Mouse (Mus musculus): Measurements from ENCODE around the gene Pkmyt1.
"Not testable (repeated sequence)": the region's sequence is repeated elsewhere in the genome, so short reads cannot be mapped to it uniquely, and the experiment has no call there.

The Pkmyt1 gene

DNA sequence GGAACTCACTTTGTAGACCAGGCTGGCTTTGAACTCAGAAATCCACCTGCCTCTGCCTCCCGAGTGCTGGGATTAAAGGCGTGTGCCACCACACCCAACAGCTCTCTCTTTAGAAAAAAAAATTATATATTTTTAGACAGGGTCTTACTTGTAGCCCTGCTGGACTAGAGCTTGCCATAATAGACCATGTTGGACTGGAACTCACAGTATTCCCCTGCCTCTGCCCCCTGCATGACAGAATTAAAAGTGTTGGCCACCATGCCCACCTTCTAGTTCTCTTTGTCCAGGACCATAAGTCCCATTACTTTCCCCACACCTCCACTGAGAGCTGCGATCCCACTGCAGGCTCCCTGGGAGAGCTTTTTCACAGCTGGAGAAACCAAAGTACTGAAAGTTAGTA lies 21.3 kb downstream of the Pkmyt1 start:
- no peak for DNase-seq (ENCODE audit: low spot score)

DNA sequence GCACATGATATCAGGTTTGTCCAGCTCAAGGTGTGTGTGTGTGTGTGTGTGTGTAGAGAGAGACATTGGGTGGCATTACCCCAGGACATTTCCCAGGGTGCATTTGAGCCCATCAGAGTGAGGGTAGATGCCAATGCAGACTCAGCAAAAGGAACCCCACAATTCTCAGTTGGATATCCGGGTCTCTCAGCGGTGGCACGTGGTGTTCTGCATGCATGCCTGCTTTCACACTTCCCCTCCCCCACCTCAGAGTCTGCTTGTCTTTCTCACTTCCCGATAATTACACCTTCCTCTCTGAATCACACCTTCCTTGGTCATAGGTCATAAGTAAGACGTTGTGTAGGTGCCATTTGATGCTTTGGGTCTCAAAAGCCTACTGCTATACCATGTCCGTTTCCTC lies 21.9 kb downstream of the Pkmyt1 start:
- DNase-seq (ENCODE audit: low spot score) = no peak

DNA sequence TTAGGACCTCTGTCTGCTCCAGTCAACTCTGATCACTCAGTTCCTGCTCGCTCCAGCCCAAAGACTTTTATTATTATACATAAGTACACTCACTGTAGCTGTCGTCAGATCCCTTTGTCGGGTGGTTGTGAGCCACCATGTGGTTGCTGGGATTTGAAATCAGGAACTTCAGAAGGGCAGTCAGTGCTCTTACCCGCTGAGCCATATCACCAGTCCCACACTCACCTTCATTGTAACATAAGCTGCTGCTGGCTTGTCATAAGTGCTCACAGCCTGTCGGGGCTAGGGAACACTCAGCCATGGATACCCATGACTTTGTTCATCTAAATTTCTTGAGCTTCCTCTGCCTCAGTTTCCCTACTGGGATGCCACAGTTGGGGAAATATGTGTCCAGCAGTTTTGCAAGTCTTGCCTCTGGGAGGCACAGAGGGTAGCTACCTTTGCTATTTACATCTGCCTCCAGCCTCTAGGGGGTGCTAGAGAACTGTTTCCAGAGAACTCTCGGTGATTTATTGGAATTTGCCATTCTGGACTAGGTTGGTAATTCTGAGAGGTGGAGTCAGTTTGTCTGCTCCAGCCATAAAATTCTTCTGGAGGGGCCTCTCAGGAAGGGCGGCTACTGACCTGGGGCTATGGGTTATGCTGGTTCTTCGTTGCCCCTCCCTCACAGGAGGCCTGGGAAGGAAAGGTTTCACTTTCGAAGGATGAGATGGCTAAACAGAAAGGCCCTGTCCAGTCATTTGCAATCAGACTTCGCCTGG lies 22.7 kb downstream of the Pkmyt1 start:
- DNase-seq (ENCODE audit: low spot score) = peak; percentile 66

DNA sequence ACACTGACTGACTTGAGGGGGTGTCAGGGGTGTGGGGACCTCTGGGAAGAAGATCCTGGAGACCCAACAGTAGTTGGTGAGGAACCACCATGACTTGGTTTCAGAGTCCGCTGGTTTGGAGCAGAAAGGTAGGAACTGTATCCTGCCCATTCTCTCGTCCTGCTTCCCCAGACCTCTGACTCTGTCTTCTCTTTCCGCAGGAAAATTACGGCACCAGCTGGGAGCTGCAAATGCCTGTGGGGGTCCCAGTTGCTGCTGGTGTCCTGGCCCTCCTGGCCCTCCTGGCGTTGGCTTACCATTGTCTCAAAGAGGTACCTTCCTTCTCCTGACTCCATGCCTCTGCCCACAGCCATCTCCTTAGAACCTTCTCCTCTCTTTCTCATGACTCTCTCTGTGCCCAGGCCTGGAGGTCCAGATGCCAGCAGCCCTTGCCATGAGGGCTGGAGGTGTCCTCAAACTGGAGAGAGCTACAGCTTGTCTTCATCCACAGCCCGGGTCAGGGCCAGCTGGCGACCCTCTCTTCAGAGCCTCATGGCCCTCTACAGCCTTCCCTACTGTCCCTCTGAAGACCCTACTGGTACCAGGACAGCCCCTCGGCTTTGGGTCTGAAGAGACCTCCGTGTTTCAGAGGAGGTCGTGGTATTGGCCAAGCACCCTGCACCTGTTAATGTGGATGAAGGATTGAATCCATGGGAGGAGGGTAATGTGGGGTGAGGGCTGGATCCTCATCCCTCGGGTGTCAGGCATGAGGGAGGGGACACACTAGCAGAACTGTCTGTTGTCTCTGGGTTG lies 23.5 kb downstream of the Pkmyt1 start:
- no peak for DNase-seq (ENCODE audit: low spot score)

DNA sequence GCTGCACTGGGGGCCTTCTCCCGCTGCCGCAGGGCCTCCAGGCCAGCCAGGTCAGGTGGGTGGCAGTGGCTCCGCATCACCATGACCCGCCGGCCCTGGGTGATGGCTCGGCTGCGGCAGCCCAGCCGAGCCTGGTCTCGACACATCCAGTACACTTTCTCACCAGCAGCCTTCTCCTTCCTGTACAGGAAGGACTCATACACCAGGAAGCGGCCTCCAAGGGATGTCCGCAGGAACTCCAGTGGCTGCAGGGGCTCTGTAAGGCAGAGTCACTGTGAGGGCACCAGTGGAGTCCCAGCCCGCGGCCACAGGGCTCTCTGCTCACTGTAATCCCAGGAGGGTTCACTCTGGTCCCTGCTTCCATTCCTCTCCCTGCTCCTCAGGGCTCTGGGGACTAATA lies 29.6 kb downstream of the Pkmyt1 start:
- no peak for DNase-seq (ENCODE audit: low spot score)

DNA sequence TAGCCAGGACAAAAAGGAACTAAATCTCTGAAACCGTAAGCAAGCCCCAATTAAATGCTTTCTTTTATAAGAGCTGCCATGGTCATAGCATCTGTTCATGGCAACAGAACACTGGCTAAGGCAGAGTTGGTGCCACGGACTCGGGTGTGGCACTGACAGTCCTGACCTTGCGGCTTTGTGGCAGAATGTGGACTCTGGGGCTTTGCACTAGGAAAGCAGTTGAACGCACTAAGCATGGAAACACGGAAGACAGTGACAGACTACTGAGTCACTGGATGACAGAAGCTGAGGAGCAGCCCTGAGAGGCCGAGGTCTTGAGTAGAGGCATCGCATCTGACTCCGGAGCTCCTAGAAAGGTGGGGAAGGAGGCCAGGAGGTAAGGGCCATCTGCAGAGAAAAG lies 31.4 kb downstream of the Pkmyt1 start:
- DNase-seq (ENCODE audit: low spot score) = no peak

DNA sequence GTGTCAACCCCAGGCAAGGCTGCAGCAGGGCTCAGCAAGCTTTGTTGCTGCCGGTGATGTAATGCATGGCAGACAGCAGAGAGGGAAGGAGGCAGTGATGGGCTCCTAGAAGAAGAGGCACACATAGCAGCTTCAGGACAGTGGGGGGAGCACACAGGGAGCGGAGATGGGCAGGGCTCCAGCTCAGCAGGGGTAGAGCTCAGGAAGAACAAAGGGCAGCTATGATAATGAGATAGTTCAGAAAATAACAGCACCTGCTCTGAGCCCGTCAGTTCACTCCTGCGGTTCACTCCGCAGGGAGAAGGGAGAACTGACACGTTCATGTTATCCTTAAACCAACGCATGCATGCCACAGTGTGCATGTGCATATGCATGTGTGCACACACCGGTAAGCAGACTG lies 32.7 kb downstream of the Pkmyt1 start:
- no peak for DNase-seq (ENCODE audit: low spot score)

DNA sequence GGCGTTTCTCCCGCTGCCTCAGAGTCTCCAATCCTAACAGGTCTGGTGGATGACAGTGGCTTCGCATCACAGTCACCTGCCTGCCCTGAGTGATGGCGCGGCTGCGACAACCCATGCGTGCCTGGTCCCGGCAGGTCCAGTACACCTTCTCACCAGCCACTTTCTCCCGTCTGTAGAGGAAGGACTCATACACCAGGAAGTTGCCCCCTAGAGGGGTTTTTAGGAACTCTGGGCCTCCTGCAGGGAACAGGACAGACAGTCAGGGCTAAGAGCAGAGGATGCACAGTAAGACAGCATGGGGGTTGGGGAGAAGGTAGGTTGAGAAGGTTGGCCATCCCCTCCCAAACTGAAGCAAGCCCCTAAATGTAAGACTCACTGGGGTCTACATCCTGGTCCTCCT lies 34.1 kb downstream of the Pkmyt1 start:
- no peak for DNase-seq (ENCODE audit: low spot score)

DNA sequence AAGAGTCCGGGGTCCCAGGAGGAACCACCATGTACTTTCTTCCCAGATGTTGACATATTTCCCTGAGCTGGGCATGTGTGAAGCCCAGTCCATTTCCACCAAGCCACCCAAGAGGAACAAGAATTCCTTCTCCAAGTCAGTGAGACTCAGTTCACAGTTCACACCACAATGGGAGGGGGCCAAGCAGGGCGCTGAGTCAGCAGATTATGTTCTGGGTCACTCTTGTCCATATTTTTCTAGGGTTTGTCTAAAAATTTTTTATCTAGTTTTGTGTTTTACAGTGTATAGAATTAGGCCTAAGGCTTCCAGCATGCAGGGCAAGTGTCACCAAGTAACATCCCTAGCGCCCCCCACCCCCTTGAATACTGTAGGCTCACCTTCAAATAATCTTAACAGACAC lies 35.0 kb downstream of the Pkmyt1 start:
- DNase-seq (ENCODE audit: low spot score) = no peak

DNA sequence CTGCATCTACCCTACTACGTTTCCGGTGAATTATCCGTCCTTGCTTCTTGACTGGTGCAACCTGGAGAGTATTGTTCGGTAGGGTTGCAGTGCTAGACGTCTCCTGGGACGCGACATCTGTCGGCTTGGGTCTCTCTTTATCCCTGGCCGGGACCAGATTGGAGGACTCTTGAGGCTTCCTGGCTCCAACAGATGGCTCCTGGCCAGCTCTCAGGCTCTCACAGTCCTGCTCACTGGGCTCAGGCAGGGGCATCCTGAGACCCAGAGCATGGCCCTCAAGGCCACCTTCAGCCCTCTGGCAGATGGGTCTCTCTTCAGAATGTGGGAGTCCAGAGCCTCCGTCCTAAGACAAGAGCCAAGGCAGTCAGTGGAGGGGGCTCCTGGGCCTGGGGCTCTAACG lies 36.8 kb downstream of the Pkmyt1 start:
- DNase-seq (ENCODE audit: low spot score) = no peak

DNA sequence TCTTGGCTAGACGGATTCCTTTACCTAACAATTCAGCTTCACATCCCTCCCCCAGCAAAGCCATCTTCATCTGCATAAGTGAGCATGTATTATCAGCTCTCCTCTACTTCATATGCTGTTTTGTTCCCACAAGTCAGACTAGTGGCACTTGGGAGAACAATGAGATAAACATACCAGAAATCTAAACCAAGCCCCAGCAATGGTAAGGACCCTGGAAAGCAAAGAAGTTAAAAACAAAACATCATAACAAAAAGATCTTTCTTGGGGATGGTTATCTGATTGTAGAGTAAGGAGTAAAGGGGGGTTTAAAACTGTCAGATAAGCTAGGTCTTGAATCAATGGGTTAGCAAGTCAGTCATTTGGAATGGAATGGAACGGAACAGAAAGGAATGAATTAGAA lies 44.4 kb downstream of the Pkmyt1 start:
- no peak for DNase-seq (ENCODE audit: low spot score)

DNA sequence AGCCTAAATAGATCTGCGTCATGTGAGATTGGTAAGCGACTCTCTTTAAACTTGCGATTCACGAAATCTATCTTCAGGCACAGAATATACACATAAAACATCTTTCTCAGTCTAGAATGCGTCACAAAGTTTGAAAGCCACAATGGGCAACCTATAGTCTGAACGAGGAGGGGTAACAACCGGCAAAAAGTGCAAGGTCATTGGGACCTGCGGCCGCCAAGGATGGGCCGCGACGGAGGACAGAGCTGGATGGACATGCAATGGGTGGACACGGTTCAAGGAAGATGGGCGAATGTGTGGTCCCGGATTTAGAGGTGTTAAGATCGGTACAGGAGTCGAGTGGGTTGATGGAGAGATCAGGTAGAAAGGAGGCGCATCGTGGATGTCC lies 44.8 kb downstream of the Pkmyt1 start:
- no peak for DNase-seq (ENCODE audit: low spot score)

DNA sequence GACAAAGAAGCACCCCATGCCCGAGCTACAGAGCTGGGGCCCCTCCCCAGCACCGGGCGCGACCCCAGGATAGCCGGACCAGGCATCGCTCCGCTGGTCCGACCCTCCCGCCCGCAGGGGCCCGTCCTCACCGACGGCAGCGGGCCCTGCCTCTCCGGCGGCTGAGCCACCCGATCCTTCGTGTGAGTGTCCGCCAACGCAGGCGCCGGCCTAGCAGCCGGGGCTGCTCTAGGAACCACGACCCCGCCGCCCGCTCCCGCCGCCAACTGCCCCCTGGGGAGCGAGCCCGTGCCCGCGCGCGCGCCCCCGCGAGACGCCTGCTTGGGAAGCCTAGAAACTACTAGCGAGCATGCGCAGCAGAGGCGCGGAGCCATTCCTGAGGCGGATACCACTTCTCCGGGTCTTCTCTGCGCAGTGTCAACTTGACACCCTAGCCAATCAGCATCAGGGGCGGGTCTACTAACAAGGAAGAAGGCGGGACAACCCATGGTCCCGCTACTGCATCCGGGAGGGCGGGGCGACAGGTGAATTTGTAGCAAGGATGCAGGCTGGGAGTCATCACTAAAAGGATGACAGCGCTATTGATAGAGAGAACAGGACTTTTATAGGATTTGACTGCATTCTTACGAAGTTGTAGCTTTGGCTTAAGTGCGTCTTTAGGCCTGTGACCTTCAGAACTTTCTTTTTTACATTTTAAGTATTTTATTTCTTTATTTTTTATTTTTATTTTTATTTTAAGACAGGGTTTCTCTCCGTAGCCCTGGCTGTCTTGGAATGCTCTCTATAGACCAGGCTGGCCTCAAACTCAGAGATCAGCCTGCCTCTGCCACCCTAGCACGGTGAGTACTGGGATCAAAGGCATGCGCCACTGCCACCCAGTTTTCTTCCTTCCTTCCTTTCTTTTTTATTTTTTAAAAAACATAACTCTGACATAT lies 45.4 kb downstream of the Pkmyt1 start, which contains the start of gene Flywch1:
Gene Flywch1 (minus strand): TSS at position 319 of the 935 bp plus-strand sequence.
- DNase-seq (ENCODE audit: low spot score) = peak; percentile 97

DNA sequence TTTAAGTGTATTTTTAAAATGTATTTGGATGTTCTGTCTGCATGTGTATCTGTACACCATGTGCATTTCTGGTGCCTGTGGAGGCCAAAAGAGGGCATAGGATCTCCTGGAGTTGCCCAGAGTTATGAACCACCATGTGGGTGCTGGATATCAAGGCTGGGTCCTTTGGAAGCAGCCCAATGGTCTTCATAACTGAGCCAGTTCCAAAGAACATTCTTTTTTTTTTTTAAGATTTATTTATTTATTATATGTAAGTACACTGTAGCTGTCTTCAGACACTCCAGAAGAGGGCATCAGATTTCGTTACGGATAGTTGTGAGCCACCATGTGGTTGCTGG lies 46.1 kb downstream of the Pkmyt1 start:
- not testable (repeated sequence) for DNase-seq (ENCODE audit: low spot score)

DNA sequence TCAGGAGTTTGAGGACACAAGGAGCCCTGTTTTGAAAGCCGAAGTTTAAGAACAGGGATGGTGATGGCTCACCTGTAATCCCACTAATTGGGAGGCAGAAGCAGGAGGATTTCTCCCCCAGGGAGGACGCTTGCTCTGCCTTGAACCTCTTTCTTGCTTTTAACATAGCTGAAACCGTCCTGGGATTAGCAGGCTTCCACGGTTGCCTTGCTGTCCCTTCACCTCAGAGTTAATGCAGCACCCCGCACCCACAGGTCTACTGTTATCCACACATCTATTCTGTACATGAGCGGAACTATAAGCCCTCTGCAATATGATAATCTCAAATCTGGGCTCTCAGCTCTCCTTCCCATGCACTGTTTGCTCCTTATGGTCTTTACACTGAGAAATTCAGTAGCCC lies 47.5 kb downstream of the Pkmyt1 start:
- DNase-seq (ENCODE audit: low spot score) = no peak

DNA sequence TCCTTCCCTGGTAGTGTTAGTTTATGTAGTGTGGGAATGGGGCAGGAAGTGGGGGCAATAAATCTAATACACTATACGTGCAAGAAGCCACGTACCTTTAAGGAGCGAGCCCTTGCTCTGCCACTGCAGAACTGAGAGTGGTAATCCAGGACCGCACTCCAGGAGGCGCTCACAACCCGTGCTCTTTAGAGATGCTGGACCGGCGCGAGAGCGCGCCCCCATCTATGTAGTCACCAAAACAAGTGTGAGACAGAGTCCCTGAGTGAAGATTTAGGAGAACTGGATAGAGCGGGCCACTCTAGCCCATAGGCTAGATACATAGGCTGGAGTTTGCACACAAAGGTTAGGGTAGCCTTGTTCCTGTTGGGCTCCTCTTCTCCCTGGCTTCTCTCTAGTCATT lies 48.0 kb downstream of the Pkmyt1 start:
- peak; percentile 86 for DNase-seq (ENCODE audit: low spot score)

DNA sequence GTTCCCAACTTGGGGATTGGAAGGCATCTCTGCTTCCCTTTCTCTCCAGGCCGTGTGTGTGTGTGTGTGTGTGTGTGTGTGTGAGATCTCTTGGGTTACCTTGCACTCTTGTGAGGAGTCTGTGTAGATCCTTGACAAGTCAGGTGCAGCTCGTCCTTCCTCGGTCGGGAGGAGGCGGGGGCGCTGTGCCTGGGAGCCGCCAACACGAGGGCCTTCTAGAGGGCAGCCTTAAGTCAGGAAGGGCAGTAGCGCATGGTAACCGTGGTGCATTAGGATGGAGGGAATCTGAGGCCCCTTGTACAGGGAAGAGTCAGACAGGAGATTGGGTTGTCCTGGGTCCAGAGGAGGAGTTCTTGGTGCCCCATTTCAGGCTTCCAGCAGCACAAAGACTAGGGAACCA lies 50.1 kb downstream of the Pkmyt1 start:
- DNase-seq (ENCODE audit: low spot score) = no peak

DNA sequence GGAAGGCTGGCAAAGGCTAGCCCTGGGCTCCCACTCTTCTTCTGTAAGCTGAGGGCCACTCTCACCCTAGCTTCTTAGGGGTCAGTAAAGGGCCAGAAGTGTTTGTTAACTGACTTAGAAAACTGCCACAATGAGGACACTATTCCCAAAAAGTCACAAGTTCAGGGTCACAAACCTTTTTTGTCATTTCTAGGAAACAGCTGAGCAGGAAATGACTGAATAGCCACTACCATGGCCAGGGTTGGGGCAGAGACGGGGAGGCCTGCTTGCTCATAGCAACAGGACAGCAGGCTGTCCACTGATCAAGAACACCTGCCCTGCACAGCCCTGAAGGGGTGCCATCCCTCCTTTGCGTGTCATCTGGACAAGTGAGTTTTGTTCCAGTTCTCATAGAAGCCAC lies 51.0 kb downstream of the Pkmyt1 start:
- DNase-seq (ENCODE audit: low spot score) = no peak

DNA sequence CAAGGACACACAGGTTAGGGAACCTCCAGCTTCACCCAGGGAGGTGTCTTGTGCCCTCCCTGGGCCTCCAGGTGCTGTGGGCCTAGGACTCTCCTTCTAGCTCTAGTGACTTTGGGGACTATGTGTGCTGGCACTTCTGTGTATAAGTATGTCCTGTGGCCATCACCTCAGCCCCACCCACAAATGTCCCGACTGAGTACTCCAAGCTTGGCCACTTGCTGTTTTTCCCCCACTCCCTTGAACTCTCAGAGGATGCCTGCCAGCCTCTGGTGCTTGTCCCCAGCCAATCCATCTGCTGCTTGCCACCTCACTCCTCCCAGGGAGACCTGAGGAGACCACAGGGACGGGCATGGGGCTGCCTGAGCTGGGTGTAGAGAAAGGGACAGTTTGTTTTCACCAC lies 52.3 kb downstream of the Pkmyt1 start:
- DNase-seq (ENCODE audit: low spot score) = no peak

DNA sequence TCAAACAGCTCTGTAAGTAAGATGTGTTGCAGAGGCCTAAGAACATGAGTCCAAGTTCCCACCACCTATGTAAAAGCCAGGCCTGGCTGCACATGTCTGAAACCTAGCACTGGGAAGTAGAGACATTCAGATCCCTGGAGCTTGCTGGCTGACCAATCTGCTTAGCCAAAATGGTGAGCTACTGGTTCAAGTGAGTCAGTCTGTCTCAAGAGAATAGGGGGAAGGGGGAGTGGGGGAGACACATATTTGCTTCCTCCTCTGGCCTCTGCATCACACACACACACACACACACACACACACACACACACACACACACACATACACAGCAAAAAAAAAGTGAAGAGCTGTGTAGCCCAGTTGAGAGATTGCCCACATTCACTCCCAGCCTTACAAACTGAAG lies 57.2 kb downstream of the Pkmyt1 start:
- no peak for DNase-seq (ENCODE audit: low spot score)

DNA sequence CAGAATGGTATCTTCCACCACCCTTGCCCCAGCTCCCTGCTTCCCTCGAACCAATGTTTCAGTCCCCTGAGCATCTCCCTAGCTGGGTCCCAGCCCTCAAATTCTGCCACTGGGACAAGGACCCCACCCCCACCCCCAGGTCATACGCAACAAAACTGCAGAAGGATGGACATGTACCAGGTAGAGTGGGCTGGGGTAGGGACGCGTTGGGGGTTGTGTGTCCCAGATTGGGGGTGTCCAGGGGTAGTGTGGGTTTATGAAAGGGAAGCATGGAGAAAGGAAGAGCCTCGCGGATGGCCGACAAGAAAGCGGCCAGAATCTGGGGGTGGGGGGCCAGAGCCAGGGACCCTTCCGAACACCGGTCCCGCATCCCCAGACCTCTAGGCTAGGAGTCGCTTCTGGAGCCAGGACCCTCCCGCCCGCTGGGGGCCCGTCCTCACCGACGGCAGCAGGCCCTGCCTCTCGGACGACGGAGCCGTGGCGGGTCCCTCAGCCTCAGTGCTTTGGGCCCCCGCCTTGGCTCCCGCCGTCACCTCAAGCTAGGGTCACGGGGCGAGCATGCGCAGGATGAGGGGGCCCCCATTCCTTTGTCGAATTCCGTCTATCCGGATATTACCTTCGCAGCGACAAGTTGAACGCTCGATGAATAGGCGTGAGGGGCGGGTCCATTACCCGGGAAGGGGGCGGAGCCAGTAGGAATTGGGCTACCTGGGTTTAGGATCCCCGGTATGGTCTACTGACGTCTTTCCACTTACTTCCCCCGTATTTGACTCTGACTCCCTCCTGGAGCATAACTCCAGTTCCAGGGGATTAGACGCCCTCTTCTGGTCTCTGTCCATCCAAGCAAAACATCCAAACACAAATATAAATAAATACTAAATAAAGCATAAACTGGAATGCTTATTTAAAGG lies 59.7 kb downstream of the Pkmyt1 start, which contains the start of gene Flywch2:
Gene Flywch2 (minus strand): TSS at position 521 of the 911 bp plus-strand sequence.
- peak; percentile 82 for DNase-seq (ENCODE audit: low spot score)

All from T-cell, adult 2 months (primary cell).